Mouse (Mus musculus) thymus, postnatal 25 days (tissue): Measurements from ENCODE around the gene Hdac7.

ENCODE experiments used
- DNase-seq: peaks from one replicate; pipeline ENCODE4 v3.0.0; 2022

Gene Hdac7

DNA sequence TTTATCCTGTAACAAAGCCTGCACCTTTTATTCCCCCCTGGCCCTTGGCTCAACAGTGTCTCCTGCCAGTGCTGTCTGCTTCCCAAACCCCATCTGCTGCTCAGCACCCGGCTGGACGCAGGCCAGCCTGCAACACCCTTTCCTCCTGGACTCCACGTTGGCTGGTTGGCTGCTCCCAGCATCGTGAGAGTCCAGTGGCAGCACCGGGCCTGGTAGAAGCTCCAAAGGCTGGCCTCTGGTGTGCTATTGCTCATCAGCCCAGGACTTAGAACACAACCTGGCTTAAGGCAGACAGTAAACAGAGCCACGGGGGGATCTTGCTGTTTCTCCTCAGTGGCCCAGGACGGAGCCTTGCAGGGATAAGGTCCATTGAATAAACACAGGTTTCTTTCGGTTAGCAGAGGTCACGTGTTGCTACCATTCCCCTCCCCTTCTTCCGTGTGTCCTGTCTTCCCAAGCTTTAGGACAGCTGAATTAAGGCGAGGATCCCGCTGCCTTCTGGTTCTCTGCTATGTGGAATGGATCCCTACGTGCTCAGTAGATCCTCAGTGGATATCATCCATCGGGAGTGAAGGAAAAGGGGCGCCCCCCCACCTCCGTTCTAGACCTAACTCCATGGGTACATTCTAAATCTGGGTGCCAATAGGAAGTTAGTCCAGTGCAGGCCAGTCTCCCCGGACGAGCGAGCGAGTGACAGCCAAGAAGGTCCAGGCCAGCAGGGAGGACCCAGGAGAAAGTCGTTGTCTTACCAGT, 30.7 kb downstream of the Hdac7 start:
- DNase-seq, result no peak

- DNase-seq, result no peak
Observed at GRCm38 (mm10) chr15:97812875-97813274, 31.4 kb downstream of the Hdac7 start.

DNA sequence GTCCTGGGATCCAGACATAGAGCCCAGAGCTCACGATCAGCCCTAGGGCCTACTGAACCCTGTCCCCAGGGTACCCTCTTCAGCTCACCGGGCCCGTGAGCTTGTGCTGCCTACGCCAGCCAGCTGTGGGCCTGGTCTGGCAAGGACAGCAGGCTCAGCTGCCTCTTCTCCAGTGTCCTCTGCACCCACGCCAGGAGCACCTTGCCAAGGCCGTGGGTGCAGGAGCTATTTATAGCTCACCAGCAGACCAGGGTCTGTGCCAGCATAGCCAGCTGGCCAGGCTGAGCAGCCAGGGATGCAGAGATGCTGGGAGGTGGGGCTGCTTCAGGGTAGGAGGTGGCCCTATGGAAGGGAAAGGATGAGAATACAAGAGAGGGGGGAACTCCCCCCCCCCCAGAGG, 32.2 kb downstream of the Hdac7 start:
- no peak for DNase-seq

DNA sequence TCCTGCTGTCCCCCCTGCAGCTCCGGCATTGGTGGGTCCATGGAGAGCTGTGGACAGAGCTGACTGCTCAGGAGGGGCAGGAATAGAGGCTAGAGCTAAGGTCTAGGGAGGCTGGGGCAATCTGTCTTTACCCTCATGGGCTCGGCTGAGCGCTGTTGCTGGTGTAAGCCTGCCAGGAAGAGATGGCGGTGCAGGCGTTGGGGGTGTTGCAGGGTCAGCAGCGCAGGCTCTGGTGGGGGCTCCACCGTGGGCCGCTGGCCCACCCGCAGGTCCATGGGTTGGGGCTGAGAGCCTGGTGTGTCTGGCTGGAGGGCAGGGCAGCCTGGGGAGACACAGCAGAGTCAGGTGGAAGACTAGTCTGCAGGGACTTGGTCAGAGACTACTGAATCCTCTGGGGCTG, 33.0 kb downstream of the Hdac7 start:
- DNase-seq, result no peak

DNA sequence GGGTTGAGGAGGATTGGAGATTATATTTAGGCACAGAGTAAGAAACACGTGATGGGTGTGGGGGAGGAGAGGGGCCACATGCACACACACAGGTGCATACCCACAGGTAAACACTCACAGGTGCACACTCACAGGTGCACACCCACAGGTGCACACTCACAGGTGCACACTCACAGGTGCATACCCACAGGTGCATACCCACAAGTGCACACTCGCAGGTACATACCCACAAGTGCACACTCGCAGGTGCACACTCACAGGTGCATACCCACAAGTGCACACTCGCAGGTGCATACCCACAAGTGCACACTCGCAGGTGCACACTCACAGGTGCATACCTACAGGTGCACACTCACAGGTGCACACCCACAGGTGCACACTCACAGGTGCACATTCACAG, 33.9 kb downstream of the Hdac7 start:
- DNase-seq, result no peak

DNA sequence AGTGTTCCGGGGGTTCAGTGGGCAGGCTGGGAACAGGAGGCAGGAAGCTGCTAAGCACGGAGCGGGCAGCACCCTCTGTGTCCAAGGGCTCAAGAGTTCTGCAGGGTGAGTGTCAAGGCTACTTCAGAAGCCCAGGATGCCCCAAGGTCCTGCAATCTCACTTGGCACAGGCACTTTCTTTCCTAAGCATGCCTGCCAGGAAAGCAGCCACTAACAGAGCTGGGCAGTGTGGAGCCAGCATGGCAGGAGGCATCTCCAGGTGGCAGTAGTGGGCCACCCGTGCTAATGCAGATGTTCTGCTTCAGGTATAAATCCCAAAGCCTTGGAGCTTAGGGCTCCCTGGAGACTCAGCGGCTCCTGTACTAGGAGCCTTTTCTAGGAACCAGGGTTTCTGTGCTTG, 34.4 kb downstream of the Hdac7 start:
- DNase-seq, result no peak

DNA sequence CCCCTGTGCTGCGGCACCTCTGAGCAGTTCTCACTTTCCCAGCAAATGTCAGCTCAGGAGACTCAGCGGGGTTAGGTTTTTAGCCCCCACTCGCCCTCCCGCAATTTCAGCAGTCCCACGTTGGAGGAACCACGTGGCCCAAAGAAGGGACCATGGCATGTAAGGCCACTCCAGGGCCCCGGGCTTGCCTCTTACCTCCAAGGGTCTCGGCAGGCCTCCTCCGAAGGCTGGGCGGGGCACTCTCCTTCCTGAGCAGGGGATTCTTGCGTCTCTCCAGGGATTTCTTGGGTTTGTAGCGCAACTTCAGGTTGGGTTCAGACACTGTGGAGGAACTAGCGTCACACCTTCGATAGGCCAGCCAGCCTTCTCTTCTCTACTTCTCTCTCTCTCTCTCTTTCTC, 35.1 kb downstream of the Hdac7 start:
- DNase-seq, result no peak

- DNase-seq, result no peak
Observed at GRCm38 (mm10) chr15:97808532-97808931, 35.8 kb downstream of the Hdac7 start.

GRCm38 (mm10) chr15:97807867-97808266, 36.4 kb downstream of the Hdac7 start:
- no peak for DNase-seq

- DNase-seq, result no peak
Observed at GRCm38 (mm10) chr15:97802575-97802974, 41.7 kb downstream of the Hdac7 start.

DNA sequence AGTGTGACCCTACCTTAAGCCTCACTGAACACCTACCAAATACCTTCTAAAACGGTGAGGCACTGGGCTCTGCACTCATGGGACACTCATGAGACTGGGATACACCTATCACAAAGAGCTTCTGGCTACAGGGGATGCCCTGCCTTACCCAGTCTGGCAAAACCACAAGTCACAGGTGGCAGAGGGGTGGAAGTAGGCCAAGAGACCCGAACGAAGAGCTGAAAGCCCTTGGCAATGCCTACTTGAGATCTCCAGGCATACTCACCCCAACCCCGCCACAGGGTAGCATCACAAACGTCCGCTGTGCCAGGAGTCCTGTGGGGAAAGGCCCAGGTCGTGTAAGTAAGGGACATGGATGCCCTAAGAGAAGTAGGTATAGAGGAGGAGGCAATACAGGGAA, 42.5 kb downstream of the Hdac7 start:
- DNase-seq, result no peak

GRCm38 (mm10) chr15:97800853-97801252, 43.4 kb downstream of the Hdac7 start:
- DNase-seq, result no peak

- no peak for DNase-seq
Observed at GRCm38 (mm10) chr15:97799446-97799845, 44.9 kb downstream of the Hdac7 start.

DNA sequence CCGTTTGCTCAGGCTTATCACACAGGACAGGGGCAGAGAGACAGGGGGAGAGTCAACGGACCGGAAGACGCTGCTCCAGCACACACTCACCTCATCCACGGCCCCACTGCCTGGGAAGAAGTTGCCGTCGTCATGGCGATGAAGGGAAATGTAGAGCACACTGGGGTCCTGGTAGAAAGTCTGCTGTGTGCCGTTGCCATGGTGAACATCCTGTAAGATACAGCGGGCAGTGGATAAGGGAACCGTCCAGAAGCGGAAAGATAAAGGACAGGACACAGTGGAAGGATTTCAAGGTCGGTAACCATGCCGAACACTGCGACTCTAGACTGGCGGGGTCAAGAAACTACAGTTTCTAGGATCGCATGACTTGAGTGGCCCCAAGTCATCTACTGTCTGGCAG, 46.2 kb downstream of the Hdac7 start:
- no peak for DNase-seq

DNA sequence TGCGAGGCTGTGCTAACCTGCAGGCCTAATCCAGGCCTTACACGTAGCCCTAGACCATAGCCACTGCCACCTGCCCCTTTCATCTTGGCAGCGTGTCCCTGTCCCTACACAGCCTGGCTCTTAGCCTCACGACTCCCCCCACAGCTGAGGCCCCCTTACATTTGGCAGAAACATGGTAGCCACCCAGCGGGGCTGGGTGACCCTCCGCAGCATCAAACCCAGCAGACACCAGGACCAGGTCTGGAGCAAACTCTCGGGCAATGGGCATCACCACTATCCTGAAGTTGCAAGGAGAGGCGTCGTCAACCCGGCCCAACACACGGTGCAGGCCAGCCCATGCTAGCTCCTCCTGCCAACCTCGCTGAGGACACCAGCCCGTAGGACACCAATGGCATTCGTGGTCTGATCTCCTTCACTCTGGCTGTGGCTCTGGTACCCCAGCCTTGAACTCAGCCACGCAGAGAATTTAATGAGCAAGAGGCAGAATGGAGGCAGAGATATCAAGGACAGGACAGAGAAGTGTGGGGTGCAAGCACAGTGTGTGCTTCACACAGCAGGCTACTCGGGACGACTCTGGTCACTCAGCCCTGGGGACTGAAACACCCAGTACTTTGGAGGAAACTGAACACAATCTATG, 47.5 kb downstream of the Hdac7 start:
- no peak for DNase-seq

GRCm38 (mm10) chr15:97795559-97796235, 48.6 kb downstream of the Hdac7 start:
- no peak for DNase-seq

GRCm38 (mm10) chr15:97794268-97794667, 50.0 kb downstream of the Hdac7 start:
- DNase-seq, result no peak

GRCm38 (mm10) chr15:97793386-97794153, 50.7 kb downstream of the Hdac7 start:
- DNase-seq, result no peak

DNA sequence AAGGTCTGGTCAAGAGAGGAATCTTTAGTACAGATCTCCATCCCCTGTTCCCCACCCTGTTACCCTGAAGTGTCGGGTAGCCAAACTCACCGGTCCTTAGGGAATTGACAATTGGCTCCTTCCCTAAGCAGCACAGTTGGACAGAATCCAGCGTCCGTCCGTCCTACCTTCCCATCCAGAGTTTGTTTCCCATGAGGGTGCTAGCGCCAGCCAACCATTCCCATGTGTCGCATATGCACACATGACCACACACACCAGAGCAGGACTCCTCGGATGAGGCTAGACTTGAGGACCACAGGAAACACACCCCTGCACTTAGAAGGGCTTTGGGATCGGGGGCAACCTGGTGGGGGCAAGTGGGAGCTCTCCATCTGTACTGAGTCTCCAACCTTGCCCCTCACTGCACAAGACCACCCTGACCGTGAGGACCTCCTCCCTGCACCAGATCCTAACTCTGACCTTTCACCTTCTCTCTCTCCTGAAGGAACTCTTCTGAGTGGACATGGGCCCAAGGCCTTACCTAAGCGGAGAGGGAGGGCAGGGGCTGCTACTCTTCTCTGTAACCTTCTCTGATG, 53.1 kb downstream of the Hdac7 start:
- DNase-seq, result no peak

DNA sequence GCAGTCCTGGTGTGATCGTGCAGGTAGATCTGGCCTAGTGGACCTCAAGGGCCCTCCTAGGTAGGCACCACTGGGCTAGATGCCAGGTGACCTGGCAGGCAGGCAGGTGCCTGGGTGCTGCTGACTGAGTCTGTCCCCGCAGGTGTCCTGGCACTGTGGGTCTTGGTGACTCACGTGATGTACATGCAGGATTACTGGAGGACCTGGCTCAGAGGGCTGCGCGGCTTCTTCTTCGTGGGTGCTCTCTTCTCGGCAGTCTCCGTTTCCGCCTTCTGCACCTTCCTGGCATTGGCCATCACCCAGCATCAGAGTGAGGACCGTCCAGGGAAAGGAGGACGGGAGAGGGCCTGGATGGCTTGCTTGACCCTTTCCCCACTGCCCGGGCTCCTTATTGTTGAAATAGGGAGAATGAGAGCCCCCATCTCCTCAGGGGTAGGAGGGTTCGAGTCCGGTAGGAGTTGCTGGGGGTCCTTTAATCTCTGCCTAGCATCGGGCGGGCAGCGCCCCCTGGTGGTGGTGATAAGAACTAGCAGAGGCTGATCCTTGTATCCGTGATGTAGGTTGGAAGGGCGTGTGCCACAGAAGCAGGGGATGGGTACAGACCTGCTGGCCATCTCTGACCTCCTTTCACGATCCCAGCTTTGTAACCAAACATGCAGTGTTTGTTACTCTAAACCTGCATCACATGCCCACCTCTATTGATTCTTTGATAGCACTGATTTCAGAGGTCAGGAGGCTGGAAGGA, 54.4 kb downstream of the Hdac7 start:
- peak; percentile 73 for DNase-seq

GRCm38 (mm10) chr15:97788821-97789220, 55.5 kb downstream of the Hdac7 start:
- DNase-seq, result no peak
